Mouse (Mus musculus) MEL (cell line): Measurements from ENCODE around the gene Cdh22. TPM values are rescaled to one million over a fixed set of nuclear protein-coding genes. Genes with fewer than 3 reads are reported as not detected.

ENCODE experiments used
- DNase-seq: peaks from one replicate; pipeline ENCODE4 v3.0.0; 2011; ENCODE audit warnings: low read depth, low spot score
- H3K27ac ChIP-seq: 2 replicates; pipeline ENCODE4 v1.5.1; 2012; ENCODE audit warnings: low read depth, mild to moderate bottlenecking, control low read depth, low read length, moderate library complexity; ENCODE audit not compliant: control insufficient read depth
- H3K27me3 ChIP-seq, 2 experiments: fragments of 150-350 bp in 1 of 2; sonication (generic) in 1 of 2; 2 replicates each; pipeline ENCODE4 v1.6.1; 2012; ENCODE audit warnings: low read length in 2 of 2, mild to moderate bottlenecking in 2 of 2, improper control_type of control experiment in 1 of 2, moderate library complexity in 1 of 2; ENCODE audit not compliant: insufficient read depth in 2 of 2, control insufficient read depth in 1 of 2
- H3K36me3 ChIP-seq, 2 experiments: 2 replicates each; pipeline ENCODE4 v1.6.1; 2012 to 2014; ENCODE audit warnings: low read length in 2 of 2, improper control_type of control experiment in 1 of 2, inconsistent platforms in 1 of 2, mild to moderate bottlenecking in 1 of 2; ENCODE audit not compliant: insufficient read depth in 2 of 2, control insufficient read depth in 1 of 2
- H3K4me1 ChIP-seq, 2 experiments: fragments of 150-350 bp in 1 of 2; sonication (generic) in 1 of 2; 2 replicates each; pipeline ENCODE4 v1.6.1; 2012; ENCODE audit warnings: low read length in 2 of 2, improper control_type of control experiment in 1 of 2, mild to moderate bottlenecking in 1 of 2; ENCODE audit not compliant: insufficient read depth in 2 of 2, control insufficient read depth in 1 of 2
- H3K4me3 ChIP-seq, 2 experiments: fragments of 150-350 bp in 1 of 2; sonication (generic) in 1 of 2; 2 replicates each; pipeline ENCODE4 v1.5.1; 2012; ENCODE audit warnings: low read depth in 2 of 2, low read length in 2 of 2, mild to moderate bottlenecking in 2 of 2, moderate library complexity in 2 of 2, control low read depth in 1 of 2, improper control_type of control experiment in 1 of 2; ENCODE audit not compliant: control insufficient read depth in 1 of 2, insufficient read depth in 1 of 2
- H3K79me2 ChIP-seq: 2 replicates; pipeline ENCODE4 v1.6.1; 2012; ENCODE audit warnings: mild to moderate bottlenecking, low read length, moderate library complexity; ENCODE audit not compliant: control insufficient read depth, poor library complexity, insufficient read depth
- H3K9ac ChIP-seq: 2 replicates; pipeline ENCODE4 v1.6.1; 2012; ENCODE audit warnings: low read depth, mild to moderate bottlenecking, control low read depth, low read length, moderate library complexity; ENCODE audit not compliant: control insufficient read depth, poor library complexity, severe bottlenecking
- H3K9me3 ChIP-seq: fragments of 150-350 bp; sonication (generic); replicated peaks from 2 replicates; pipeline ENCODE4 v1.6.1; 2012; ENCODE audit warnings: mild to moderate bottlenecking, low read length, improper control_type of control experiment, moderate library complexity; ENCODE audit not compliant: insufficient read depth
- BHLHE40 ChIP-seq: IDR thresholded peaks from 2 replicates; pipeline ENCODE4 v1.6.1; 2012; ENCODE audit warnings: low read depth, mild to moderate bottlenecking, inconsistent platforms, low read length, improper control_type of control experiment, borderline replicate concordance
- CHD1 ChIP-seq: IDR thresholded peaks from 2 replicates; pipeline ENCODE4 v1.6.1; 2012; ENCODE audit warnings: low read depth, mild to moderate bottlenecking, inconsistent platforms, low read length, improper control_type of control experiment
- CHD2 ChIP-seq: IDR thresholded peaks from 2 replicates; pipeline ENCODE4 v1.6.1; 2011; ENCODE audit warnings: low read length, improper control_type of control experiment
- CTCF ChIP-seq, 3 experiments: IDR thresholded peaks in 2 of 3; conservative IDR thresholded peaks in 1 of 3; 2 replicates each; pipeline ENCODE4 v1.5.1; 2011 to 2012; ENCODE audit warnings: low read length in 3 of 3, low read depth in 2 of 3, mild to moderate bottlenecking in 2 of 3, improper control_type of control experiment in 1 of 3, inconsistent platforms in 1 of 3, mixed read lengths in 1 of 3, moderate library complexity in 1 of 3; ENCODE audit not compliant: control insufficient read depth in 1 of 3, insufficient read depth in 1 of 3, poor library complexity in 1 of 3, severe bottlenecking in 1 of 3
- E2F4 ChIP-seq: IDR thresholded peaks from 2 replicates; pipeline ENCODE4 v1.6.1; 2011; ENCODE audit warnings: low read depth, low read length, improper control_type of control experiment, borderline replicate concordance
- ELF1 ChIP-seq: IDR thresholded peaks from 2 replicates; pipeline ENCODE4 v1.6.1; 2014; ENCODE audit warnings: low read depth, mild to moderate bottlenecking, inconsistent platforms, low read length, improper control_type of control experiment, moderate library complexity
- ETS1 ChIP-seq: IDR thresholded peaks from 2 replicates; pipeline ENCODE4 v1.6.1; 2012; ENCODE audit warnings: low read depth, mild to moderate bottlenecking, inconsistent platforms, low read length, improper control_type of control experiment, moderate library complexity
- GABPA ChIP-seq: IDR thresholded peaks from 2 replicates; pipeline ENCODE4 v1.6.1; 2012; ENCODE audit warnings: low read depth, mild to moderate bottlenecking, inconsistent platforms, low read length, improper control_type of control experiment, moderate library complexity
- GATA1 ChIP-seq: IDR thresholded peaks from 2 replicates; pipeline ENCODE4 v1.6.1; 2011; ENCODE audit warnings: low read depth, low read length, improper control_type of control experiment
- HCFC1 ChIP-seq: IDR thresholded peaks from 2 replicates; pipeline ENCODE4 v1.6.1; 2012; ENCODE audit warnings: low read depth, mild to moderate bottlenecking, inconsistent platforms, low read length, improper control_type of control experiment, moderate library complexity
- JUND ChIP-seq: IDR thresholded peaks from 2 replicates; pipeline ENCODE4 v1.6.1; 2011; ENCODE audit warnings: low read depth, mild to moderate bottlenecking, improper control_type of control experiment, low read length
- KAT2A ChIP-seq: conservative IDR thresholded peaks from 2 replicates; pipeline ENCODE4 v1.6.1; 2012; ENCODE audit warnings: low read depth, low read length, improper control_type of control experiment, inconsistent platforms
- MAX ChIP-seq: IDR thresholded peaks from 2 replicates; pipeline ENCODE4 v1.6.1; 2011; ENCODE audit warnings: low read length, improper control_type of control experiment
- MAZ ChIP-seq: IDR thresholded peaks from 2 replicates; pipeline ENCODE4 v1.6.1; 2012; ENCODE audit warnings: low read depth, mild to moderate bottlenecking, inconsistent platforms, low read length, improper control_type of control experiment
- MEF2A ChIP-seq: IDR thresholded peaks from 2 replicates; pipeline ENCODE4 v1.6.1; 2014; ENCODE audit warnings: low read depth, mild to moderate bottlenecking, inconsistent platforms, low read length, improper control_type of control experiment; ENCODE audit not compliant: poor library complexity, insufficient replicate concordance, severe bottlenecking; ENCODE audit errors: extremely low read depth
- MYC ChIP-seq: IDR thresholded peaks from 2 replicates; pipeline ENCODE4 v1.6.1; 2011; ENCODE audit warnings: low read depth, mild to moderate bottlenecking, low read length, improper control_type of control experiment, moderate library complexity
- NELFE ChIP-seq: IDR thresholded peaks from 2 replicates; pipeline ENCODE4 v1.6.1; 2011; ENCODE audit warnings: low read depth, low read length, improper control_type of control experiment
- NRF1 ChIP-seq: IDR thresholded peaks from 2 replicates; pipeline ENCODE4 v1.6.1; 2014; ENCODE audit warnings: low read depth, mild to moderate bottlenecking, inconsistent platforms, low read length, improper control_type of control experiment, moderate library complexity; ENCODE audit not compliant: poor library complexity, insufficient read depth, severe bottlenecking
- POLR2AphosphoS2 ChIP-seq: IDR thresholded peaks from 2 replicates; pipeline ENCODE4 v1.6.1; 2011; ENCODE audit warnings: low read length, improper control_type of control experiment
- POLR2AphosphoS5 ChIP-seq: IDR thresholded peaks from 2 replicates; pipeline ENCODE4 v1.6.1; 2012; ENCODE audit warnings: low read depth, borderline replicate concordance, mild to moderate bottlenecking, inconsistent platforms, low read length, moderate library complexity, mixed read lengths
- RAD21 ChIP-seq: IDR thresholded peaks from 2 replicates; pipeline ENCODE4 v1.6.1; 2011; ENCODE audit warnings: mild to moderate bottlenecking, low read depth, low read length, improper control_type of control experiment
- SMC3 ChIP-seq: IDR thresholded peaks from 2 replicates; pipeline ENCODE4 v1.6.1; 2011; ENCODE audit warnings: low read depth, low read length, improper control_type of control experiment
- TAL1 ChIP-seq: IDR thresholded peaks from 2 replicates; pipeline ENCODE4 v1.6.1; 2012; ENCODE audit warnings: mild to moderate bottlenecking, inconsistent platforms, low read length, moderate library complexity, mixed read lengths
- TCF12 ChIP-seq: IDR thresholded peaks from 2 replicates; pipeline ENCODE4 v1.6.1; 2014; ENCODE audit warnings: low read depth, mild to moderate bottlenecking, inconsistent platforms, low read length, improper control_type of control experiment, moderate library complexity
- USF1 ChIP-seq: IDR thresholded peaks from 2 replicates; pipeline ENCODE4 v1.6.1; 2014; ENCODE audit warnings: low read depth, mild to moderate bottlenecking, inconsistent platforms, low read length, improper control_type of control experiment, moderate library complexity
- USF2 ChIP-seq, 2 experiments: IDR thresholded peaks; 2 replicates each; pipeline ENCODE4 v1.6.1; 2011 to 2012; ENCODE audit warnings: improper control_type of control experiment in 2 of 2, low read length in 2 of 2, borderline replicate concordance in 1 of 2, inconsistent platforms in 1 of 2, low read depth in 1 of 2, mild to moderate bottlenecking in 1 of 2; ENCODE audit not compliant: insufficient read depth in 1 of 2
- ZC3H11A ChIP-seq: IDR thresholded peaks from 2 replicates; pipeline ENCODE4 v1.6.1; 2012; ENCODE audit warnings: low read depth, mild to moderate bottlenecking, inconsistent platforms, low read length, improper control_type of control experiment
- ZKSCAN1 ChIP-seq: IDR thresholded peaks from 2 replicates; pipeline ENCODE4 v1.6.1; 2012; ENCODE audit warnings: low read depth, mild to moderate bottlenecking, inconsistent platforms, low read length, improper control_type of control experiment, moderate library complexity
- ZMIZ1 ChIP-seq: IDR thresholded peaks from 2 replicates; pipeline ENCODE4 v1.6.1; 2012; ENCODE audit warnings: low read depth, mild to moderate bottlenecking, inconsistent platforms, low read length, improper control_type of control experiment, moderate library complexity
- polyA plus RNA-seq, 2 experiments: library from polyadenylated mRNA; stranded (reverse) in 1 of 2; unstranded in 1 of 2; fragments of >175 nt in 1 of 2; fragments of >200 nt in 1 of 2; gene quantifications; 2 replicates each; pipeline versions ENCODE4 v1.2.1 to v1.2.4; 2012; ENCODE audit warnings: low replicate concordance in 2 of 2, low read depth in 1 of 2; ENCODE audit not compliant: insufficient read length in 2 of 2, insufficient read depth in 1 of 2, missing spikeins in 1 of 2
- total RNA-seq: library from RNA; depleted of rRNA; stranded (reverse); fragments of 300-350 nt; gene quantifications from 2 replicates; pipeline ENCODE4 v1.2.3, GENCODE M21; 2012

Gene Cdh22
- total and polyA plus RNA-seq, 3 experiments, result not detected

DNA sequence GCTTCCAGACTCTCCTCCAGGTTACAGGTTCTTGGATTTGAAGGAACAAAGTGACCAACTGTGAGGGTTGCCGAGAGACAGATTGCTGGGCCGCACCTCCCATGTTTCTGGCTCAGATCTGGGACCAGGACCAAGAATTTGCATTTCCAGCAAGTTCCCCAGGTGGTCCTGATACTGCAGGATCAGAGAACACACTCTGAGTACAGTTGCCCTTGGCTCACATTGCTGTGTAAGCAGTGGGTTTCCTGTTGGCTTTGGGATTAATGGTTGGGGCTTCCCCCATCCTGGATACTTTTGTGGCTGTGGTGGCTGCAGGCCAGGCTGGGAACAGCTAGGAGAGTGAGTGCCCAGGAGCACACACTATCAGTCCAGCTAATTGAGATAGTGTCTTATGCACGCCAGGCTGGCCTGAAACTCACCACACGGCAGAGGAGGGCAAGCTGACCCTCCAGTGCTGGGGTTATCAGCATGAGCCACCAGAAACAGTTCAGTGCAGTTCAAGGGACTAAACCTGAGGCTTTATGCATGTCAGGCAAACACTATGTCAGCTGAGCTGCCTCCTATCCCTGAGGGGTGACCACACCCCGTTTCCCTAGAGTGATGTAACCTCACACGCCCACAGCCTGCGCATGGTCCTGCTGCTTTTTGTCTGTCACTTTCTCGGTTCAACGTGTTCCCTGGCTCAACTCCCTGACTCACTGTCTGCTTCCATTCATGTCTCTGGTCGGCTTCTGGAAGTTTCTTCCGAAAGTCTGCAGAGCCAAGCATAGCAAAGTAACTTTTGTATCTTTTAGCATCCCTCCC, 160.4 kb downstream of the Cdh22 start:
- peak; percentile 6 for DNase-seq
- TF ChIP-seq E2F4 (no peak), ZKSCAN1 (no peak), ELF1 (no peak), NRF1 (no peak), BHLHE40 (no peak), SMC3 (no peak), USF2 (IDR thresholded peaks at IDR 0.05; ENCODE audit: borderline replicate concordance in 1 of 2, insufficient read depth in 1 of 2, low read depth in 1 of 2, low read length in 2 of 2) (no peak), JUND (no peak), RAD21 (no peak), TCF12 (no peak), CHD2 (no peak), KAT2A (no peak), MAX (no peak), MAZ (no peak), NELFE (no peak)
- no peaks in the 10 kb centered on the region for H3K79me2 ChIP-seq
- H3K9ac ChIP-seq, result no peak overlapping the region
- H3K4me1 ChIP-seq, result no peaks in the 10 kb centered on the region
- H3K9me3 ChIP-seq, result no peaks in the 10 kb centered on the region
- no peaks in the 10 kb centered on the region for H3K27me3 ChIP-seq
- H3K4me3 ChIP-seq, result no peak overlapping the region
- H3K36me3 ChIP-seq, result no peaks in the 10 kb centered on the region
- no peak overlapping the region for H3K27ac ChIP-seq

DNA sequence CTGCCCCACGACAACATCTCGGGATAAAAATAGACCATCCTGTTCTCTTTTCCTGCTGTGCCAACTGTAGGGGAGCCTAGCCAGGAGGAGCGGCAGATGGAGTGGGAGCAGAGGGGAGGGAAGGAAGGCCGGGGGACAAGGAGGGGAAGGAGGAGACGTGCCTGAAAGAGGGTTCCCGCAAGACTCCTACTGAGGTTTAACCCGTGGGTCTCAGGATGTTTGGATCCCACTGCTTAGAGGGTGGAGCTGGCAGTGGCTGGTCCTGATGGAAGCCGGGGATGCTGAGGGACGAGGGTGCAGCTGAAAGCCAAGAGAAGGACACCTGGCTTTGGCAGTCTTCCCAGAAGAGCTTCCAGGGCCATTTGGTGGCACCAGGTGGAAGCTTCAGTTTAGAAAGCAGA, 161.3 kb downstream of the Cdh22 start:
- no peaks in the 10 kb centered on the region for H3K4me1 ChIP-seq
- no peak overlapping the region for H3K9ac ChIP-seq
- no peaks in the 10 kb centered on the region for H3K9me3 ChIP-seq
- H3K79me2 ChIP-seq, result no peaks in the 10 kb centered on the region
- no peaks in the 10 kb centered on the region for H3K36me3 ChIP-seq
- TF ChIP-seq RAD21, result no peak
- TF ChIP-seq ZMIZ1, result no peak
- no peak for TF ChIP-seq CHD1
- TF ChIP-seq GATA1, result no peak
- no peak for TF ChIP-seq CTCF (IDR thresholded peaks at IDR 0.05 in 2 of 3, conservative IDR thresholded peaks at IDR 0.05 in 1 of 3; ENCODE audit: control insufficient read depth in 1 of 3, insufficient read depth in 1 of 3, low read depth in 2 of 3, low read length in 3 of 3, poor library complexity in 1 of 3, severe bottlenecking in 1 of 3)
- TF ChIP-seq POLR2AphosphoS5, result no peak
- TF ChIP-seq GABPA, result no peak
- TF ChIP-seq POLR2AphosphoS2, result no peak
- TF ChIP-seq ZC3H11A, result no peak
- TF ChIP-seq USF2 (IDR thresholded peaks at IDR 0.05; ENCODE audit: borderline replicate concordance in 1 of 2, insufficient read depth in 1 of 2, low read depth in 1 of 2, low read length in 2 of 2), result no peak
- no peak for TF ChIP-seq TCF12
- TF ChIP-seq MAX, result no peak
- no peak for TF ChIP-seq TAL1
- TF ChIP-seq ZKSCAN1, result no peak
- no peak for TF ChIP-seq MYC
- no peak for TF ChIP-seq USF1
- no peak for TF ChIP-seq SMC3
- TF ChIP-seq ETS1, result no peak
- TF ChIP-seq HCFC1, result no peak
- TF ChIP-seq MEF2A, result no peak
- no peak overlapping the region for H3K4me3 ChIP-seq
- no peak overlapping the region for H3K27ac ChIP-seq
- H3K27me3 ChIP-seq, result no peaks in the 10 kb centered on the region
- DNase-seq, result no peak
